Mouse (Mus musculus) E14TG2a.4 (cell line): ENCODE results near the gene Sdk1.
A peak's percentile ranks its signal among the peaks of the same experiment; 100 is the strongest.

ENCODE experiments used
- H3K27me3 ChIP-seq: 2 replicates; pipeline ENCODE4 v1.6.1; 2014; ENCODE audit warnings: low read length, control low read depth; ENCODE audit not compliant: insufficient read depth
- H3K36me3 ChIP-seq: 2 replicates; pipeline ENCODE4 v1.6.1; 2014; ENCODE audit warnings: low read length, control low read depth; ENCODE audit not compliant: insufficient read depth
- H3K4me1 ChIP-seq: replicated peaks from 2 replicates; pipeline ENCODE4 v1.6.1; 2014; ENCODE audit warnings: low read depth, low read length, control low read depth
- H3K4me3 ChIP-seq: replicated peaks from 2 replicates; pipeline ENCODE4 v1.5.1; 2014; ENCODE audit warnings: mild to moderate bottlenecking, low read length
- H3K9me3 ChIP-seq: 2 replicates; pipeline ENCODE4 v1.6.1; 2014; ENCODE audit warnings: low read length, control low read depth
- CTCF ChIP-seq: conservative IDR thresholded peaks from 2 replicates; pipeline ENCODE4 v1.5.1; 2014; ENCODE audit warnings: low read length
- NANOG ChIP-seq: IDR thresholded peaks from 2 replicates; pipeline ENCODE4 v1.6.1; 2014; ENCODE audit warnings: borderline replicate concordance, low read length, mixed read lengths
- POU5F1 ChIP-seq: IDR thresholded peaks from 2 replicates; pipeline ENCODE4 v1.6.1; 2014; ENCODE audit warnings: low read length, borderline replicate concordance

Sdk1 gene

DNA sequence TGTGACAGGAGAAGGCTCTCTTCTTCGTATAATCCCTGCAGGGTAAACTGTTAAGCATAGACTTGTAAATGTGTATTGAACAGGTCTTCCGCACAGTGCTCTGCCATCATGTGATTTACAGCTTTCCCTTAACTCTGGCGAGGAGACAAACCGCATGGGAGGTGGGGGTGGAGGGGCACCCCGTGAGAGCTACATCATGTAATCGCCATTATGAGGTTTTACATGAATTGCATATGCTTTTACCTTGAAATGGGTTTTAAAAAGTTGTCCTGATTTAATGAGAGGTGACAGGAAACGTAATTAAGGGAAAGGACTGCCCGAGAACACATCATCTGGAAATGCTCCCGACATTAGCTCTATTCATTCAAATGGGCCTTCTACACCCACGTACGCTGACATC is 709.5 kb downstream of the Sdk1 start:
- H3K9me3 ChIP-seq, result no peaks in the 10 kb centered on the region
- H3K4me3 ChIP-seq, result no peak overlapping the region
- H3K4me1 ChIP-seq, result no peaks in the 10 kb centered on the region
- TF ChIP-seq POU5F1 (no peak), NANOG (no peak), CTCF (no peak)
- no peaks in the 10 kb centered on the region for H3K36me3 ChIP-seq
- no peaks in the 10 kb centered on the region for H3K27me3 ChIP-seq

DNA sequence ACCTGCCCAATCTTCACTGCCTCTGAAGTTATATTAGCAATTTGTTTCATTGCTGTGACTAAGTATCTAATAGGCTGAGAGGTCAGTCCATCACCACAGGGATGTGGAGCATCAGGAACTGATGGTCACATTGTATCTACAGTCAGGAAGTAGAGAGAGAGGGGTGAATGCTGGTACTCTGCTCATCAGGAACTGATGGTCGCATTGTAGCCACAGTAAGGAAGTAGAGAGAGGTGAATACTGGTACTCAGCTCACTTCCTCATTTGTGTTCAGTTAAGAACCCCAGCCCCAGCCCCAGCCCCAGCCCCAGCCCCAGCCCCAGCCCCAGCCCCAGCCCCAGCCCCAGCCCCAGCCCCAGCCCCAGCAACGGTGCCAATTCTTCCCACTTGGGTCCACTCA is 711.0 kb downstream of the Sdk1 start:
- Histone ChIP-seq H3K4me3 (no peak overlapping the region), H3K36me3 (no peaks in the 10 kb centered on the region), H3K27me3 (no peaks in the 10 kb centered on the region), H3K9me3 (no peaks in the 10 kb centered on the region), H3K4me1 (no peaks in the 10 kb centered on the region)
- no peak for TF ChIP-seq POU5F1
- TF ChIP-seq NANOG, result no peak
- no peak for TF ChIP-seq CTCF

DNA sequence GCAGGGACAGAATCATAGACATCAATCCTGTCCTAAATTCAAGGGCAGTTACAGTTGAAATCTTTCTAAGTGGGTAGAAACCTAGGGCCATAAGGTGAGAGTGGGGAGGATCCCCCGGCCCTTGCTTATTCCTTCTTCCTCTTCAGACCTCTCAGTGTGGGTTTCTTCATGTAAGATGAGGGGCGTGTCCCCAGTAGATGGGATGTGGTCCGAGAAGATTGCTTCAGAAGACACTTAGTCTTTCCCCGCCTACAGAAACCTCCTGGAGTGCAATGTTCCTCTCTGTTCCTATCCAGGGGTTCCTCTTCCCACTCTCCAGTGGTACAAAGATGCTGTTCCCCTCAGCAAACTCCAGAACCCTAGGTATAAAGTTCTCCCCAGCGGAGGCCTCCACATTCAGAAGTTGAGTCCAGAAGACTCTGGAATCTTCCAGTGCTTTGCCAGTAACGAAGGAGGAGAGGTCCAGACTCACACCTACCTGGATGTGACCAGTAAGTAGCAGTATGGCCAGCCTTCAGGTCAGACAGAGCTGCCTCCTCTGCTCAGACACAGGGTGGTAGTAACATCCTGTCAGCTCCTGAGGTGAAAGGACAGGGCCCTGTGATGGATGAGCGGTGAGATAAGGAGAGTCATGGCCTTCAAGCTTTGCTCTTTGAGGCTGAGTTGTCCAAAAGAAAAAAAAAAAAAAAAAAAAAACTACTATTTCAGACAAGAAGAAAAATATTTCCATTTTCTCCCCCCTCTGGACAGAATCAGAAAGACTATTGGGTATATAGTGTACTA is 711.6 kb downstream of the Sdk1 start:
- Histone ChIP-seq H3K9me3 (no peaks in the 10 kb centered on the region), H3K27me3 (no peaks in the 10 kb centered on the region), H3K36me3 (no peaks in the 10 kb centered on the region), H3K4me3 (no peak overlapping the region), H3K4me1 (no peaks in the 10 kb centered on the region)
- TF ChIP-seq POU5F1, result no peak
- no peak for TF ChIP-seq CTCF
- no peak for TF ChIP-seq NANOG

DNA sequence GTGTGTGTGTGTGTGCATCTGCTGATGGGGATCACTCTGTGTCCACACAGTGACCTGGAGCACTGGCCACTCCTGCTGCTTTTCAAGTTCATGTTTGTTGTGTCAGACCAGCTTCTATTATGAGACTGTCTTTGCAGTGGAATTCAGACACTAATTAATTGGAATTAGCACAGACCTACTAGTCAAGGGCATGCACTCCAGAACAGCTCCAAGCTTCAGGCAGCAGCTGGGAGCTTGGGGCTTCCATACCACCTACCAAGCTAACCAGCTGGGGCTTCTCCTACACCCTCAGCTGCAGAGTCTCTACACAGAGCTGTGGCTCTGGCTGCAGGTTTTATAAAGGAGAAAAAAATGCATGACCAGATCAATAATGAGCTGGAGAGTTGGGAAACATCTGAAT is 729.8 kb downstream of the Sdk1 start:
- no peak for TF ChIP-seq CTCF
- TF ChIP-seq POU5F1, result no peak
- TF ChIP-seq NANOG, result no peak
- Histone ChIP-seq H3K9me3 (peaks cover 15% of the 10 kb centered on the region; the same call in 1 of the 2 replicates), H3K4me1 (no peaks in the 10 kb centered on the region), H3K4me3 (no peak overlapping the region), H3K36me3 (no peaks in the 10 kb centered on the region), H3K27me3 (no peaks in the 10 kb centered on the region)

DNA sequence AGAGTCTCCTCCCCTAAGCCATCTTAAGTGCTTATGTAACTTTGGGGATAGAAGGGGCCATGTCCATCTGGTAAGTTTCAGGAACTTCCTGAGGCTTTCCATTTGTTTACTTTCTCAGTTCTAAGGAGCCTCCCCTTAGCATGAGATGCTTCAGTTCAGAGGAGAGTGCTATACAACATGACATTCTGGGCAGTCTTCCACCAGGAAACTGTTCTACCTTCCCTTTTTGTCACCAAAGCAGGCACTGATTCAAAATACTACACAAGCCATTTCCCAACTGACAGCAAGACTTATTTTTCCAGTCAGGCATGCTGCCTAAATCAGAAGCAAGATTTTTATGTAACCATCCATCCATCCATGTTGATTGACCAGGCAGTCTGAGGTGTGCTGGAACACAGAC is 738.2 kb downstream of the Sdk1 start:
- no peak overlapping the region for H3K4me3 ChIP-seq
- H3K27me3 ChIP-seq, result no peaks in the 10 kb centered on the region
- H3K4me1 ChIP-seq, result peaks cover 4% of the 10 kb centered on the region
- TF ChIP-seq NANOG (no peak), CTCF (no peak)
- H3K9me3 ChIP-seq, result peaks cover 10% of the 10 kb centered on the region
- H3K36me3 ChIP-seq, result no peaks in the 10 kb centered on the region

DNA sequence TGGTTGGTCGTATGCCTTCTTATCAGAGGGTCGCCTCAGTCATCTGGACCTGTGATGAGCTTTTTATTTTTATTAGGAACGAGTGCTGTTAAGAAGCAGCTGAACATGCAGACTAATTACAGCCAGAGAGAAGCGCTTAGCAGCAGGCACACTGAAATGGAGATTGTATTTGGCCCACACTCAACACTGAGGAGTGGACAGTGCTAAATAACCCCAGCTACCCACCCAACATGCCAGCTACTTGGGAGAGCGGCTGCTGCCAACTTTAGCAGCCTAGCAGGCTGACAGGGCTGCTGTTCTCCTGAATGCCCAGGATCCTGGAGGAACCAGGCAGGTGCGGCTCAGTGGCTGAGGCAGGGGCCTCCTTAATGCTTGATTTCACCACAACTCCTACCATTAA is 739.5 kb downstream of the Sdk1 start:
- TF ChIP-seq CTCF (no peak), POU5F1 (no peak), NANOG (no peak)
- H3K9me3 ChIP-seq, result peaks cover 10% of the 10 kb centered on the region
- no peak overlapping the region for H3K4me3 ChIP-seq
- H3K27me3 ChIP-seq, result no peaks in the 10 kb centered on the region
- peaks cover 4% of the 10 kb centered on the region for H3K4me1 ChIP-seq
- H3K36me3 ChIP-seq, result no peaks in the 10 kb centered on the region

DNA sequence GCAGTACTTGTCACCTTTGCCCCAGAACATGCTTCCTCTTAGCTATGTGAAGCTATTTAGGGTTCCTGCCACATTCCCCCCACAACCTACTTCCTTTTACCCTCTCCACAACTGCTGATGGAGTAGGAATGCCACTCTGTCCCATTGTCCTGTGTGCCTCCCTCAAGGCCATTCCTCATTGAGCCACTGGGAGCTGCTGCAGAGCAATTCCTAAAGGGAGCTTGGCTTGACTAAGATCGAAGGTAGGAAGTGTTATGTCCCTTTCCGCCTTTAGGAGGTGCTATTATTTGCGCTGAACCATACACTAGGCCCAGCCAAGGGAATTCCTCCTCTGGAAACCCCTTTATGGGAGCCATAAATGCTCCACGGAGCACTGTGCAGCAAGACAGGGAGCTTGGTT is 743.0 kb downstream of the Sdk1 start:
- no peaks in the 10 kb centered on the region for H3K36me3 ChIP-seq
- H3K27me3 ChIP-seq, result peaks cover 13% of the 10 kb centered on the region
- H3K4me1 ChIP-seq, result peaks cover 14% of the 10 kb centered on the region
- TF ChIP-seq POU5F1, result no peak
- peak; percentile 31 for TF ChIP-seq CTCF
- H3K4me3 ChIP-seq, result no peak overlapping the region
- H3K9me3 ChIP-seq, result peaks cover 4% of the 10 kb centered on the region

DNA sequence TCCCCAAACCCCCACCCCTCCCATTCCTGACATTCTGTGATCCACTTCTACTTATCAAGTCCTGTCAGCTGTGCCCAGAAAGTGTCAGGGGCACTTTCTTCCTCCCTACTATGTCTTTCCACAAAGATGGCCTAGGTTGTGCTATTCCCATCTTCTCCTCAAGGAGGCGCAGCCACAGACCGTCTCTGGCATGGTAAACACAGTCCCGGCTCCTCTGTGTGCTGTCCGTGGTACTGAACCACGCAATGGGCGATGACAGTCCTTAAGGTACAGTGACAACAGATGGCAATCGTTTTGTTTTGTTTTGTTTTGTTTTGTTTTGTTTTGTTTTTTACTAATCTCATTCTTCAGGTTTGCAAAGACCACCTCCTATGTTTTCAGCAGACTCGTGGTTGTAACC is 743.7 kb downstream of the Sdk1 start:
- peak; percentile 93 for TF ChIP-seq CTCF
- TF ChIP-seq NANOG, result no peak
- Histone ChIP-seq H3K4me1 (peaks cover 14% of the 10 kb centered on the region), H3K4me3 (no peak overlapping the region), H3K36me3 (no peaks in the 10 kb centered on the region), H3K9me3 (no peaks in the 10 kb centered on the region), H3K27me3 (peaks cover 19% of the 10 kb centered on the region)

DNA sequence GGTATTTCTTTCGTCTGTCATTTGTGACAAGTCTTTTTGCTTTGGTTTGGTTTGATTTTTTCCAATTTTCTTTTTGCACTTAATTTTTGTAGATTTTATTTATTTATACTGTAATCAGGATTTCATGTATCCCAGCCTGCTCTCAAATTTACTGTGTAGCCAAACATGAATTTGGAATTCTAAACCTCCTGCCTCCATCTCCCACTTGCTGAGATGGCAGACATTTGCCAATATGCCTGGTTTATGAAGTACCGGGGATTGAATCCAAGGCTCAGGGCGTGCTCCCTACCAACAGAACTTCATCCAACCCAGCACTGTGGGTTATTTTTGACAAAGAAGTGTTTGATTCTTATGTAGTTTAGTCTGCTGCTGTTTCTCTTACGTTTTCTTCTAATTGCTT is 744.3 kb downstream of the Sdk1 start:
- Histone ChIP-seq H3K9me3 (no peaks in the 10 kb centered on the region), H3K27me3 (peaks cover 25% of the 10 kb centered on the region), H3K36me3 (no peaks in the 10 kb centered on the region), H3K4me1 (peaks cover 14% of the 10 kb centered on the region), H3K4me3 (no peak overlapping the region)
- TF ChIP-seq CTCF (no peak), POU5F1 (no peak), NANOG (no peak)
